Mouse (Mus musculus): ENCODE measurements at regions not wholly inside any gene's neighbourhood (a gene's known extent, or its start where the extent isn't known, plus 50 kb on each side); places are given as distances from the start of the nearest gene placed in this dataset.

GRCm38 (mm10) chr4:26965831-26966230 is 619.1 kb upstream of the Manea start:
- Histone ChIP-seq H3K27ac (ENCODE audit: low read length) (no peak overlapping the region), H3K4me3 (ENCODE audit: low read depth, low read length) (no peak overlapping the region), H3K4me2 (ENCODE audit: low read length) (no peak overlapping the region), H3K4me1 (ENCODE audit: control insufficient read depth, insufficient read depth, low read length) (no peaks in the 10 kb centered on the region), H3K9me3 (replicated peaks; ENCODE audit: control insufficient read depth, low read length, poor library complexity, severe bottlenecking) (no peaks in the 10 kb centered on the region), H3K27me3 (ENCODE audit: control insufficient read depth, insufficient read depth, low read depth, low read length) (no peaks in the 10 kb centered on the region), H3K36me3 (ENCODE audit: control insufficient read depth, insufficient read depth, low read length) (no peaks in the 10 kb centered on the region), H3K9ac (ENCODE audit: low read depth, low read length) (no peak overlapping the region)
- no peak for ATAC-seq
- WGBS, result 78% methylated on average over 2 of the region's 2 CpGs

DNA sequence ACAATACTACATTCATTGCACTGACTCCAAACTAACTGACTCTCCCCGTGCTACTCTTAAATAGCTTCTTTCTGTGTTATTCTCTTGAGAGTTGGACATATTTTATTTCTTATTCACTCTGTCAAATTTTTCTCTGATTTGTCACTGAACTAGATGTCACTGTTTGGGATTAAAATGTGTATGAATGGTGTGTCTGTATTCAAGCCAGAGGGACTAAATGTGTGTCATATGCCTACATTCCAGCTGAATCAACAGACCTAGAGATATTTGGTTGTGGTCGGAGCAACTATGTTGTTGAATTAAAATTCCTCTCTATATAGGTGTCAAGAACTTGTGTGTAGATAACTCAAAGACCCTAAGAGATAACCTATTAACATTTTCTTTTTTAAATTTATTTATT is 618.2 kb upstream of the Manea start:
- Histone ChIP-seq H3K4me1 (ENCODE audit: control insufficient read depth, insufficient read depth, low read length) (no peaks in the 10 kb centered on the region), H3K9me3 (replicated peaks; ENCODE audit: control insufficient read depth, low read length, poor library complexity, severe bottlenecking) (no peaks in the 10 kb centered on the region), H3K4me2 (ENCODE audit: low read length) (no peak overlapping the region), H3K9ac (ENCODE audit: low read depth, low read length) (no peak overlapping the region), H3K27me3 (ENCODE audit: control insufficient read depth, insufficient read depth, low read depth, low read length) (no peaks in the 10 kb centered on the region), H3K36me3 (ENCODE audit: control insufficient read depth, insufficient read depth, low read length) (no peaks in the 10 kb centered on the region), H3K4me3 (ENCODE audit: low read depth, low read length) (no peak overlapping the region), H3K27ac (ENCODE audit: low read length) (no peak overlapping the region)
- 88% methylated on average over 2 of the region's 2 CpGs for WGBS
- no peak for ATAC-seq

DNA sequence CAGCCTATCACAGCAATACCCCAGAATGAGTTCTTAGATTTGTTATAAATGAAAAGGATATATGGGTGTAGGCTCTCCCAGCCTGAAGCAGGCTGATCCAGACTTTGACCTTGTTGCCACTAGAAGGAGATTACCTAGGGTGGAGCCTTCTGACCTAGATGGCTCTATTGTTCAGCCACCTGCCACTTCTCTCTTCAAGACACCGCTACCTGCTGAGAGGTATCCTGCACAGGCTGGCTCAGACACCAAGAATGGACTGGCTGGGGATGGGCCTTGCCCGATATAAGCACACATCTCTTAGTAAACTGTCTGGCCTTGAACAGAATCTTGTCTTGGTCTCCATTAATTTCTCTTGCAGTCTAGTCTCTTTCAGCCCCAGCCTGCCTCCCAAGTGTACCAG is 597.9 kb upstream of the Manea start:
- no peaks in the 10 kb centered on the region for H3K36me3 ChIP-seq (ENCODE audit: control insufficient read depth, insufficient read depth, low read length)
- H3K9me3 ChIP-seq (replicated peaks; ENCODE audit: control insufficient read depth, low read length, poor library complexity, severe bottlenecking), result 0 out of 2 replicates have a peak, but pooled peaks cover 2% of the 10 kb centered on the region
- H3K4me3 ChIP-seq (ENCODE audit: low read depth, low read length), result no peak overlapping the region
- no peak overlapping the region for H3K9ac ChIP-seq (ENCODE audit: low read depth, low read length)
- 88% methylated on average over 2 of the region's 2 CpGs for WGBS
- no peak for ATAC-seq
- no peak overlapping the region for H3K4me2 ChIP-seq (ENCODE audit: low read length)
- H3K27me3 ChIP-seq (ENCODE audit: control insufficient read depth, insufficient read depth, low read depth, low read length), result no peaks in the 10 kb centered on the region; the same call in 1 of the 2 replicates
- no peaks in the 10 kb centered on the region for H3K4me1 ChIP-seq (ENCODE audit: control insufficient read depth, insufficient read depth, low read length)
- H3K27ac ChIP-seq (ENCODE audit: low read length), result no peak overlapping the region

- 18% methylated on average over 10 of the region's 10 CpGs for whole genome bisulfite sequencing
These were observed 587.5 kb upstream of the Manea start for GRCm38 (mm10) chr4:26933988-26934798.

DNA sequence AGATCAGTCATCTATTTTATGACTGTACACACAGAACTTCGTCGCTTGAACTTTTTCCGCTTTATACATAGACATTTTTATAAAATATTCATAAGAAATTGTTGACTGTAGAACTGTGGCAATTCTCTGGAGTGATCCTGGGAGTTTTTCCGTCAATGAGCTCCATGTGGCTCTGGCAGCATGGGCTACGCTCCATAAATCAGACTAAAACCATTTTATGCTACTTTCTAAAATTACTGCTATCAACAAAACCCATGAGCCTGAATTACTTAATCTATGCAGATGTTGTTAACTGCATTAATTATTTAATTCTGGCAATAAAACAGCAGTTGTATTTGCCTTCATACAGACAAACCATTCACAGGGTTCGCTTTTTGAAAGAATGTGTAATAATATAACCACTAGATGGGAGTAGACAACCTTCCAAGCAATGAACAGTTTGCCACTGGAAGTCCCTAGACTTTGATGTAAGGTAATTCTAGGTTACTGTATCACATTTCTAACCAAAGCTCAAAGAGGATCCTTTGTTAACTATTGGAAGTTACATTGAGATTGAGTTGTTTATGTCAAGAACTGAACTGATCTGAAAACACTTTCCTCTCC is 583.3 kb upstream of the Manea start:
- Histone ChIP-seq H3K4me2 (ENCODE audit: low read length) (no peak overlapping the region), H3K4me1 (ENCODE audit: control insufficient read depth, insufficient read depth, low read length) (no peaks in the 10 kb centered on the region), H3K36me3 (ENCODE audit: control insufficient read depth, insufficient read depth, low read length) (no peaks in the 10 kb centered on the region), H3K9me3 (replicated peaks; ENCODE audit: control insufficient read depth, low read length, poor library complexity, severe bottlenecking) (no peaks in the 10 kb centered on the region), H3K4me3 (ENCODE audit: low read depth, low read length) (no peak overlapping the region), H3K9ac (ENCODE audit: low read depth, low read length) (no peak overlapping the region), H3K27ac (ENCODE audit: low read length) (no peak overlapping the region), H3K27me3 (ENCODE audit: control insufficient read depth, insufficient read depth, low read depth, low read length) (no peaks in the 10 kb centered on the region)
- 51% methylated on average over 6 of the region's 6 CpGs for WGBS
- ATAC-seq, result peak; percentile 88

More at GRCm38 (mm10) chr4:26933988-26934798, 587.5 kb upstream of the Manea start:
- H3K4me1 ChIP-seq (ENCODE audit: control insufficient read depth, insufficient read depth, low read length), result no peaks in the 10 kb centered on the region
- H3K27me3 ChIP-seq (ENCODE audit: control insufficient read depth, insufficient read depth, low read depth, low read length), result no peaks in the 10 kb centered on the region
- no peak overlapping the region for H3K4me2 ChIP-seq (ENCODE audit: low read length)
- ATAC-seq, result peak; percentile 92
- H3K4me3 ChIP-seq (ENCODE audit: low read depth, low read length), result no peak overlapping the region
- no peak overlapping the region; the same call in 1 of the 2 replicates for H3K27ac ChIP-seq (ENCODE audit: low read length)
- H3K36me3 ChIP-seq (ENCODE audit: control insufficient read depth, insufficient read depth, low read length), result no peaks in the 10 kb centered on the region
- H3K9me3 ChIP-seq (replicated peaks; ENCODE audit: control insufficient read depth, low read length, poor library complexity, severe bottlenecking), result no peaks in the 10 kb centered on the region
- no peak overlapping the region for H3K9ac ChIP-seq (ENCODE audit: low read depth, low read length)

DNA sequence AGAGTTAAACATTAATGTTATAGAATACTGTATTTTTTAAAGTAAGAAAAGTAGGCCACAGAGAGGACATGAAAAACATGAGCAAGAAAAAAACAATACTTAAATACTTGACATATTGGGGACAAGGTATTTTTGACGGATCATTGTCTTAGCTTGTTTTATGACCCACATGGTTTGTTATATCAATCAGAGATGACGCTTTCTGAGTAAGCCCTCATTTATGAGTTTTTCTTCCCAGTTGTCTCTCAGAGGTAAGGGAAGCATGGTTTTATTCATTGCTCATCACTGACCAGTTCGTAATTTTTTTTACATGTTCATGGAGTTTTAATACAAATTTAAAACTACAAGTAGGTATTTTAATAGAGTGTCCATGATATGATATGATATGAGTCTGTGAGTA is 579.4 kb upstream of the Manea start:
- Histone ChIP-seq H3K9me3 (replicated peaks; ENCODE audit: control insufficient read depth, low read length, poor library complexity, severe bottlenecking) (no peaks in the 10 kb centered on the region), H3K4me1 (ENCODE audit: control insufficient read depth, insufficient read depth, low read length) (no peaks in the 10 kb centered on the region), H3K27me3 (ENCODE audit: control insufficient read depth, insufficient read depth, low read depth, low read length) (no peaks in the 10 kb centered on the region), H3K36me3 (ENCODE audit: control insufficient read depth, insufficient read depth, low read length) (no peaks in the 10 kb centered on the region), H3K27ac (ENCODE audit: low read length) (no peak overlapping the region), H3K9ac (ENCODE audit: low read depth, low read length) (no peak overlapping the region), H3K4me3 (ENCODE audit: low read depth, low read length) (no peak overlapping the region), H3K4me2 (ENCODE audit: low read length) (no peak overlapping the region)
- 88% methylated on average over 3 of the region's 3 CpGs for WGBS
- ATAC-seq, result no peak

DNA sequence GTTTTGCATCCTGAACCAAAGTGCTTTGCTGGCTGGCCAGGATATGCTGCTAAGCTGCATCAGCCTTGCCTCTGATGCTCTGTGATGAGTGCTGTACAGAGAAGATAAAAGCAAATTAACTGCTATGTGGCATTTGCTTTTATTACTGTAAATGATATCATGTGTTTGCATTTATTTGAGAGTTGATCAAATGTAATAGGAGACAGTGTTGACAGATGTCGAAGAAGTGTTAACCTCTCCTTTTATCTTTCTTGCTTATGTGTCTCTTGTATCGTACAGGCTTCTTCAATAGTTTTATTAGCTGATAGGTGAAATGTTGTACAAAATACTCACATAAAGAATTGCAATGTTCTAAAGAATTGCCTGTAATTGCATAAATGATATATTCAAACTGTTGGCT is 541.8 kb upstream of the Manea start:
- 84% methylated on average over 2 of the region's 2 CpGs for WGBS
- no peak overlapping the region for H3K9ac ChIP-seq (ENCODE audit: low read depth, low read length)
- no peaks in the 10 kb centered on the region for H3K27me3 ChIP-seq (ENCODE audit: control insufficient read depth, insufficient read depth, low read depth, low read length)
- H3K4me1 ChIP-seq (ENCODE audit: control insufficient read depth, insufficient read depth, low read length), result no peaks in the 10 kb centered on the region
- no peak overlapping the region for H3K4me2 ChIP-seq (ENCODE audit: low read length)
- H3K36me3 ChIP-seq (ENCODE audit: control insufficient read depth, insufficient read depth, low read length), result no peaks in the 10 kb centered on the region
- no peak for ATAC-seq
- H3K9me3 ChIP-seq (replicated peaks; ENCODE audit: control insufficient read depth, low read length, poor library complexity, severe bottlenecking), result no peaks in the 10 kb centered on the region
- no peak overlapping the region for H3K4me3 ChIP-seq (ENCODE audit: low read depth, low read length)
- H3K27ac ChIP-seq (ENCODE audit: low read length), result no peak overlapping the region

DNA sequence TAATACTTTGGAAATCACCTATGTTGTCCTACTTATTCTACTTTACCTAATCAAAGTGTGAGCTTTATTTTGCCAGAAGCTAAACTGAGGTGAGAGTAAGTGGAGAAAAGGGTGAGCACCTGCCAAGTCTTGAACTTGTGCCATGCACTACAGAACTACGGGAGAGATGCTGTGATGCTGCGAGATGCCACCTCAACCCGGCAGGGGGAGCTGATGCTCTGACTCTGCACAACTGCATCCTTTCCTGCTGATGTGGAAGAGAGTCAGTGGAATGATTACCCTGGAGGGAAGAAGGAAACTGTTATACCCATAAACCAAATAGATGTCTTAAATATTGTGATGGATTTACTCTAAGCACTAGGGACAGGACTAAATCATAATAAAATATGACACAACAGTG is 532.3 kb upstream of the Manea start:
- Histone ChIP-seq H3K27ac (ENCODE audit: low read length) (no peak overlapping the region), H3K4me1 (ENCODE audit: control insufficient read depth, insufficient read depth, low read length) (no peaks in the 10 kb centered on the region), H3K9me3 (replicated peaks; ENCODE audit: control insufficient read depth, low read length, poor library complexity, severe bottlenecking) (no peaks in the 10 kb centered on the region), H3K9ac (ENCODE audit: low read depth, low read length) (no peak overlapping the region), H3K36me3 (ENCODE audit: control insufficient read depth, insufficient read depth, low read length) (no peaks in the 10 kb centered on the region), H3K4me3 (ENCODE audit: low read depth, low read length) (no peak overlapping the region), H3K27me3 (ENCODE audit: control insufficient read depth, insufficient read depth, low read depth, low read length) (no peaks in the 10 kb centered on the region), H3K4me2 (ENCODE audit: low read length) (no peak overlapping the region)
- 45% methylated on average over 3 of the region's 3 CpGs for WGBS
- ATAC-seq, result no peak

GRCm38 (mm10) chr4:26841761-26842160 is 495.1 kb upstream of the Manea start:
- no peak overlapping the region for H3K9ac ChIP-seq (ENCODE audit: low read depth, low read length)
- no peak overlapping the region for H3K4me3 ChIP-seq (ENCODE audit: low read depth, low read length)
- H3K4me1 ChIP-seq (ENCODE audit: control insufficient read depth, insufficient read depth, low read length), result no peaks in the 10 kb centered on the region
- no peak overlapping the region for H3K27ac ChIP-seq (ENCODE audit: low read length)
- H3K9me3 ChIP-seq (replicated peaks; ENCODE audit: control insufficient read depth, low read length, poor library complexity, severe bottlenecking), result no peaks in the 10 kb centered on the region
- WGBS, result 78% methylated on average over 1 of the region's 1 CpGs
- no peaks in the 10 kb centered on the region for H3K36me3 ChIP-seq (ENCODE audit: control insufficient read depth, insufficient read depth, low read length)
- no peak overlapping the region for H3K4me2 ChIP-seq (ENCODE audit: low read length)
- no peaks in the 10 kb centered on the region for H3K27me3 ChIP-seq (ENCODE audit: control insufficient read depth, insufficient read depth, low read depth, low read length)
- no peak for ATAC-seq

Measured in midbrain, embryonic 16.5 days (tissue).